Mouse (Mus musculus) embryo, embryonic 10.5 days (tissue): ENCODE data around the gene Nmnat2.

Experiments
- DNase-seq: peaks from one replicate; pipeline ENCODE4 v3.0.0-alpha.2; 2015; ENCODE audit warnings: low spot score

Nmnat2 gene

DNA sequence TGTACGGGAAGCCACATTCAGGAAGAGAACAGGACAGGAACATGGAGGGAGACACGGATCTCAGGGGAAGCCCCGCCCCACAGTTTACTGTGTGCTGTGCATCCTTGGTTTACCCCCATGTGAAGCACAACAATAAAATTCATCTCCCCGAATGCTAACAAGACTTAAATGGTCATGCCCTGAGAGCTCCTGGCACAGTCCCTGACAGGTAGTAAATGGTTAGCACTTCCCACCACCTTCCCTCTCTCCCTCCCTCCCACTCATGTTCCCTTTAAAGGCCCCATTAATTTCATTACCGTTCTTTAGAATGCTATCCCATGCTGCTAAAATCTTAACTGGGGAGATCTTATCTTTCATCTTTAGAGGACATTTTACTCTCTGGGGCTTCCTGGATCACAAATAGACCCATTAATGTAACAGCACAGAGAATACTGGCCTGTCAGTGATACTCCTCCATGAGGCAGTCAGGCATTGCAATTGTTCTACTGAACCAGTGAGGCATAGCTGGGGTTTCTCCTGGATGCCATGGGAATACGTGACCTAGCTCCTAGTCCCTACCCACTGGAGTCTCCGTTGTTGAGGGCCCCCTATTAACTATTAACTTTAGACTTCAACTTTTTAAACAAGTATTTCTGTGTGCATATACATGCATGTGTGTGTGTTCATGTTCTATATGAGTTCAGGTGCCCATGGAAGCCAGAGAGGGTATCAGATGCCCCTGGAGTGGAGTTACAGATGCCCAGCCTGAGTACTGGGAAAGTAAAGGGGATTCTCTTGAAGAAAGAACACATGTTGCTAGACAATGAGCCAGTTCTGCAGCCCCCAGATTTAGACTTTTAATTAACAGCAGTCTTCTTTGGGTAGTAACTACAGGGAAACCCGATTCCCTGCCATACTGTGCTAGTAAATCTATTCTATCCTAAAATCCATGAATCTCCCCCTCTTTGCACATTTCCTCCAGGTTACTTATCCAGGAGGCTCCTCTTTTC lies 170.8 kb downstream of the Nmnat2 start:
- DNase-seq = no peak

DNA sequence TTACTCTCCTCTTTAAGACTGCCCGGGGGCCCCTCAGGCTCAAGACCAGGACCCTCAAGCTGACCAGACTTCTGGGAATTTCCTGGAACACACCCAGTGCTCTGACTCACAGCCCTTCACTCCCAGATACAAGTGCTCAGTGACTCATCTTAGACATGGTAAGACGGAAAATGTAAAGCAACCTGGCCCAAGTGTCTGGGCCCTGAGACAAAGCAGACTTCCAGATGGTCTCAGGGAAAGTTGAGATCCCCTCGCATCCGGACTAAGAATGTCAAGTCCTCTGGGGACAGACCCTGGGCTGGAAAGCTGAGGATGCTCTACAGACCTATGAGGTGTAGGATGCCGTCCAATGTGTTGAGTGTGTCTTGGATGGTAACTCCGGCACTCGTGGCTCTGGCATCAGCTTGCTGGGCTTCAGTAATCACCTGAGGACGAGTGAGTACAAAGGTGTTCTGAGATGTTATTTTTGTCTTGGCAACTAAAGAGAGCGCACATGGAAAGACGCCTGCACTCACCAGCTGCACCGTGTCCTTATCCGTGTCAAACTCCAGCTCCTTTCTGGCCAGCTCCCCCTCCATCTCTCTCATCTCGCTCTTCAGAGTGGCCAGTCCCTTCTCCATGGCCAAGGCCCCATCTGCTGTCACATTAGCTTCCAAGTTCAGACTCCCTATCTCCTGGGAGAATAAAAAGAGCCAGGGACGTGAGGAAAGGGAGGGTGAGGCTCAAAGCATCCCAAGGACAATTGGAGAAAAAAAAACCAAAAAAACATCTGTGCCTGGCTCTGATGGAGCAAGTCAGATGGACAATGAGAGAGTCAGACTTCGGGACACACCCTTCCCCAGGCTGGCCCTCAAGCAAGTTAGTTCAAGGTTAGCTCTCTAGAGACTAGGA lies 171.9 kb downstream of the Nmnat2 start:
- DNase-seq = no peak

DNA sequence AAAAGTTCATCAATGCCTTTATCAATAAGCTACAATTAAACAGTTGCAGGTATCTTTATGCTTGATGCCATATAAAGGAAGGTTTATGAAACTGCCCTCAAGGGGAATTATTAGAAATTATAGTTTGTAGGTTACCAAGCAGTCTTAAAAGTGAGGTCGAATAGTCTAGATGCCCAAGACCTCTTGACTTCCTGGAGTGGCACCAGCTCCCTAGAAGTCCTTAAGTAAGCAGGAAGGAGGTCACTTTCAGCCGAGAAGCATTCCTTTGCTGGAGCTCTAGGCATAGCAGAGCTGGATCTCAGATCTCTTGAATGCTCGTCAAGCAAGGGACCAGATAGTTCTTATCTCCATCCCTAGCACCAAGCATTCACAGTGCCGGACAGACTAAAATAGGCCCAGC lies 172.8 kb downstream of the Nmnat2 start:
- DNase-seq = no peak

DNA sequence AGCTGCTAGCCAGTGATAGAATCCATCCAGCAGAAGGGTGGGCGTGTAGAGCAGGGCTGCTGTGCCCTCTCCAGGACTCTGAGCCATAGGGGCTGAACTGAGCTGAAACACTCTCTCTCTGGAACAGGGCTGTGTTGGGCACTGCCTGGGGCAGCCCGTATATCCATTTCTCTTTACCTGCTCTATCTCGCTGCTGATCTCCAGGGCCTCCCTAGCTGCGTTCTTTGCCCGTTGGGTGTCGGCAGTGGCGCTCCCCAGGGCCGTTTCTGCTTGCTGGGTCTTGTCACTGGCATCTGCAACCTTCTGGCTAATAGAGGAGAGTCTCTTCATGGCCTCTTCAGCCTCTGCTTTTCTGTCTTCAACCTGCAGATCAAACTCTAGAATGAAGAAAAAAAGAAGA lies 174.0 kb downstream of the Nmnat2 start:
- DNase-seq = no peak

DNA sequence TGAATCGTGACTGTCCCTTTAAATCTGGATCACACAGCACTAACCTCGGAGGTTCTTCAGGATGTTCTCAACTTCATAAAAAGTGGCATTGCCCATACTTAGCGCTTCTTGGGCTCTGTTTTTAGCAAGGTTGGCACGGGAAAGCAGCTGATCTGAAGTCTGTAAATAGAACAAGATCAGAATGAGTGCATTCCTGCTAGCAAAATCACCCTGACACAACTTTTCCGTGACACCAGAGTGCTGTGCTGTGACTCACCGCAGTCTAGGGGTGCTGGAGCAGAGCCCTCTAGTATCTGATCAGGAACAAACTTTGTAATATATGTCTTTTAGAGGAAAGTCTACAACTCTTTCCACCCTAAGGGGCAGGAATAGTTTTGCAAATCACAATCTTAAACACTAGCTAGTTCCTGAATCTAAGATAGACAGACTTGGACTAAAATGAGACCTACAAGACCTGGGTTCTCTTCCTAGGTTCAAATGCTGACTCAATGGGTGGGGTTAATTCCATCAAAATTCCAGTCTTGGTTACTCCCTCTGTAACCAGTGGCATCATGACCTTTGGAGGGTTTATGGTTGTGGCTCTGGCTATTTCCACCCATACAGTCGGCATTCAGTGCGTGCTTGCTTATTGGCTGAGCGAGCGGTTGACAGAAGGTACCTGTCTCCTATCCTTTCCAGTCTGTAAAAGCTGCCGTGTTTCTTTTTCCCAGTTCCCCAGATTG lies 175.4 kb downstream of the Nmnat2 start:
- DNase-seq = no peak

DNA sequence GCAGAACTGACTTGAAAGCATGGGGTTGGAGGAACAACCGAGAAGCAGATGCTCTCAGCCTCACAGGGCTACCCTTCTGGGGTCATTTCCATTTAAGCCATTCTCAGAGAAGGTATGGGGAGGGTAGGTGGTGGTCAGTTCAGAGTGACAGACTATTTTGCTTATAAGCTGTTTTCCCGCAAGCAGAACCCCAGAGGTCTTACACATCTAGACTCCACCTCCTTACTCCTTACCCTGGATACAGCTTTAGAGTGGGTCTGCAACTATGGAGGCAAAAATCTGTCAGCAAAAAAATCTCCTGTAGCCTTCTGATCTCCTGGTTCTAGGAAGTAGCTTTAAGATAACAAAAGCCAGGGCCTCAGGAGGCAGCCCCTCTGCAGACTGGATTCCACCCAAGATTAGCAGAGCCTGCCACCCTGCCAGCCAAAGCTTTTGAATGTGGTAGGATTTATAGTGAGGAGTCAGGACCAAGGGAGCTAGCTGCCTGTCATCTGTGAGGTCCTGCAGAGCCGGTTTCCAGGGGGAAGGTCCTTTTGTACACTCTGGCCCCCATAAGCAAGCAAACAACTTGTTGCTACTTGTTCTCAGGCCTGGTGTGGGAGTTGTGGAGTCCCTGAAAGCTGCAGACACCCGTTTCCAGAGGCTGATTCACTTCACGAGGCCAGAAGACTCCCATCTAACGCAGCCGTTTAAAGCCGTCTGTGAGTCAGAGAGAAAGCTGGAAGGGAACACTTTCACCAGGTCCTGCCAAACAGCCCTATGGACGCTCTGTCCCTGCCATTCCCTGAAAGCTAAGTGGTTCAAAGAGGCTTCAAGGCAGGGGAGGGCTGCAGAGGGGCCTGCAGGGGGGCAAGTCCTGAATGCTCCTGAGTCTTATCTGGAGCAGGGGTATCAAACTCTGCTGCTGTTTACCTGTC lies 179.3 kb downstream of the Nmnat2 start:
- peak; percentile 47 for DNase-seq

DNA sequence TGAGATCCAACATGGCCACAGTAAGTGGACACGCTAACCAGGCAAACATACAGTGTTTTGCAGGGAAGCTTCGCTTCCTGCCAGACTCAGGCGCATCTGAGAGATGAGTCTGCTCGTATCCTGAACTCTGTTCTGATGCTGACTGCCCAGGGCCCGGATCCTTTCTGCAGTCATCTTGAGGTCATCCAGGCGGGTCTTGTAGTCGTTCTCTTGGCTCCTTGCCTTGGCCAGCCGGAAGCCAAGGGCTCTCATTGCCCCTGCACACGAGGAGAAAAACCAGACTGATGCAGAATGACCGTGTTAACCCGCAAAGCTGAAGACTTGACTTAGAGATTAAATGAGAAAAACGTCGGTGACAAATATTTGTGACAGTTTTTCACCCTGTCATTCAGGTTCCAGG lies 181.9 kb downstream of the Nmnat2 start:
- no peak for DNase-seq

DNA sequence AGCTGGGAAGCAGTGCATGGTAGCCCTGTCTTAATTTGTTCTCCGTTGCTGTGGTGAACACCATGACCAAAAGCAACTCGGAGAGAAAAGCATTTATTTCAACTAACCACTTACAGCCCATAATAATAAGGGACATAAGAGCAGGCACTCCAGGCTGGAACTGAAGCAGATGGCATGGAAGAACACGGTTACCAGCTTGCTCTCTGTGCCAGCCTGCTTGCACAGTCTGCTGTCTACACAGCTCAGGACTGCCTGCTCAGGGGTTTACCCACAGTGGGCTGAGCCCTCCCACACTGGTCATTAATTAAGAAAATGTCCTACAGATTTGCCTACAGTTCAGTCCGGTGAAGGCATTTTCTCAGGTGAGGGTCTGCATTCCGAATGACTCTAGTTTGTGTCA lies 183.7 kb downstream of the Nmnat2 start:
- no peak for DNase-seq

DNA sequence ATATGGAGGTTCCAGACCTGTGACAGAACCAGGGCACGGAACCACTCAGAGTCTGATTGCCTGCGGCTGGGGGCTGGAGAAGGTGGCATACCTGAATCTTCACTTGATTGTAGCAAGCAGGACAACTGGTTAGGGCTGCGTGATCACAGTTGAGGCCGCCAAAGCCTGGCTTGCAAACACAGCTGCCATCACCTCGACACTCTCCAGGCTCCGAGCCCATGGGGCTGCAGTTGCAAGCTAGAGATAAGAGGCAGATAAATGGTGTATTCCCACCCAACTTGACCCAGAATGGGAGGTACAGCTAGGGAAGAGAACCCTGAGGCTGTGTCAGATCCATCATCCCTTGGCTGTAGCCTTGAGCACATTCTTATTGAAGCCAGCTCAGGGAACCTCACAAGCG lies 184.8 kb downstream of the Nmnat2 start:
- DNase-seq = no peak

DNA sequence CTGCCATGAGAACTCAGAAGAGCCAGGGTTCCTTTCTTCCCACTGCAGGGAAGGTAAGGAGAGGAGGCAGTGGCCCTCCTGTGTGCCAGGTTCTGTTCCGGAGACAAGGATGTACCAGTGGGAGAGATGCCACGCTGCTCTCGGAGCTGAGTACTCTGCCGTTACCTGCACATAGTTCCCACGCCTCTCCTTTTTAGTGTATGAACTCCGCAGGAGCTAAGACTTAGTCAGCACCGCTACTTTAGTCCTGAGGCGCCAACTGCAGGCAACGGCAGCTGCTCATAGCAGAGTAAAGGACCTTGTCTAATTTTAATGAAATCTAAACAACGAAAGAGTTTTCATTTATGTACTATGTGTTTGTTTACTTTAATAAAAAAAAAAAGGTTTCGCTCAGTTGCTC lies 185.5 kb downstream of the Nmnat2 start:
- DNase-seq = no peak

DNA sequence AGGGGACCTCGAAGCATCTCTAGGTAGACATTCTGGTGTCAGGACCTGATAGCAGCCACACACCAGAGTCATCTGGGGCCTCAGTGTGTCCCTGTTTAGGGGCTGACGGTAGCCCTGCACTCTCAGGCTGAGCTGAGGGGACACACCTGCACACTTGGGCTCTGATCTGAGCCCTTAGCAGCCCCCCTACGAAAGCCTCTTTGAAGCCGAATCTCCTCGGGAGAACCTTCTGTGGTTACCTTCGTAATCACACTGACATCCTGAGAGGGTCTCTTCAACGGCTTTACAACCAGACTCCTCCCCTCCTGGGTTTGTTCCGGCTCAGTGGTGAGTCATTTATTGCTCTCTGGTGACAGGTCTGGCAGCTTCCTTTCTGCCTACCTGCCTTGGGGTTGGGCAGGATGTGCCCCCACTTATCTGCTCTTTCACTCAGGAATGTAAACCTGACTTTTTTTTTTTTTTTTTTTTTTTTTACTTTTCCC lies 186.0 kb downstream of the Nmnat2 start:
- DNase-seq = peak; percentile 36

DNA sequence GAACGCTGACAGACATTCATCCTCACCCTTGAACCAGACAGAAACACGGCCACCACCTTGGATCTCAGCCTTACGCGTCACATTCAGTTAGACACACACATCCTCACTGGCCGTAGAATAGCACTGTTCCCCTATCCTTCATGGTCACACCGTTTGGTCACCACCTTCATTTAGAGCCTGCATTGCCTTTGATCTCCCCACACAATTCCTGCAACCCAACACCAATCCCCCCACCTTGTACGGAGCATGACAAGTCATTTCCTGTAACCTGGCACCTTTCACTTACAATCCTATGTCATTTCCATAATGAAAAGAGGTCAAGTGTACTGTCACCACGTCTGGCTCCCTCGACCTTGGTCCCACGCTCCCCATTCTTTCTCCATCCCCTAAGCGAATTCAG lies 189.2 kb downstream of the Nmnat2 start:
- DNase-seq = no peak

DNA sequence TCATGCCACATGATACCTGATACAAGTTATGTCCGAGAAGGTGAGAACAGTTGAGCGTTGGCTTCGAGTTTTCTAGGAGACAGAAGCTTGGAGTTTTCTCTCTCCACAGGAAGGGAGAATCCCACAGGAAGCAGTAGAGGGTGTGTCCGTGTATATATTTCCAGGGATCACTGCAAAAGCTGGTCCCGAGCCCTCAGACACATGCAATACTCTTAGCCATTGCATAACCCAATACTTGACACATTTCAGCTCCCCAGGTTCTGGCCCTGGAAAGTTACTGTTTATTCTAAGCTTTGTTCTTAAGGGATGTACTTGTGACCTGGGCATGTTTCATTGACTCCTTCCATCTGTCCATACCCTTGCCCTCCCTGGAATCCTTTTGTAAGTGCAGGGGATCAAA lies 191.0 kb downstream of the Nmnat2 start:
- no peak for DNase-seq

DNA sequence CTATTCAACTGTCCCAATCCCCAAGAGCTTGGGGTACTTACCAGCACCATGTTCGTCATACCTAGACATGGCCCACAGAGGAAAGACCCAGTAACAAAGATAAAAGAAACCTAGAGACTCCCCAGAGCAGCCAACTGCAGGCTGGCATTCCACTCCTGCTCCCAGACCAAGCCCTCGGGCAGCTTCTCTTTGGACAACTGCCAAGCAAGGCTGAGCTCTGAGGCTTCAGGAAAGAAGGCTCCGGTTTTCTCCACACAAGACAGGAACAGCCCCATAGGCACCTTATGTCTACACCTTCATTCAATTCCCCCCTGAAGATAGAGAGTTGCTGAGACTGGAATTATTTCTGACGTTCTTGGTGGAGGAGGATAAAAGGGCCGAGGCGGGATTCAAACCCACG lies 197.8 kb downstream of the Nmnat2 start:
- no peak for DNase-seq

DNA sequence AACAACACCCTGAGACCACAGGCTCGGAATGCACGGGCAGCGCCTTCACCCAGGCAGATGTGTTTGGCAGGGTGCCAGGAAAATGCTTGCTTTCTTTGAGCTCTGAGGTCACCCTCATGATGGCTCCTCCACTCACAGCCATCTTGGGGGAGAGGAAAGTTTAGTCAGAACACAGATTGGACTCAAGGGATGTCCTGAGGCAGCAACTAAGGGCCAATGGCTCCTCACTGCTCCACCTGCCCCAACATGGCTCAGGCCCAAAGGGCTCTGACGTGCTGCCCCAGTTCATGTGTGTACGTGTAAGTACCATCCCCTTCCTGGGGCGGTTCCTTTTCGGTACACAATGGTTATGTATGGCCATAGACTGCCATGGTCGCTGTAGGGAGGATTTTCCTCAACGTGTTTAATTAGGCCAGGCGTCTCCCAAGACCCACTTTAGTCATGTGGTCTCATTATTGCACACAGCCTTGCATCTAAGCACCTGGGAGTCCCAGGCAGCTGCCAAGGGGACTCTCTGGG lies 198.9 kb downstream of the Nmnat2 start:
- no peak for DNase-seq

DNA sequence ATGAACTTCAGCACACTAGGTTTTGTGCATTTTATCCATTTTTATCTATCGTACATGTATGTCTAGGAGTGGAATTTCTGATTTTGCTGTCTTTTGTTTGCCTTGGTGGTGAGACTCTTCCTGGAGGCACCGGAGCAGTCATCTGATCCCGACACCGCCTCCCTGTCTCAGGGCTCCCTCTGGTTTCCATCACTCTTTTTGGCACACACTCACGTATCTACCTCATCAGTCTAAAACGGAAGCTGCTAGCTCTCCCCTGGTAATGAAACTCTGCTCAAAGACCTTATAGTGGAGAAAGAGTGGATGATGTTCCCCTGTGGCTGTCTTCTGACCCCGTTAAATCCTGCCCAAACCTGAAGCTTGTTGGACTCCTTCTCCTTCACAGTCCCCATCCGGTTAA lies 200.6 kb downstream of the Nmnat2 start:
- no peak for DNase-seq

DNA sequence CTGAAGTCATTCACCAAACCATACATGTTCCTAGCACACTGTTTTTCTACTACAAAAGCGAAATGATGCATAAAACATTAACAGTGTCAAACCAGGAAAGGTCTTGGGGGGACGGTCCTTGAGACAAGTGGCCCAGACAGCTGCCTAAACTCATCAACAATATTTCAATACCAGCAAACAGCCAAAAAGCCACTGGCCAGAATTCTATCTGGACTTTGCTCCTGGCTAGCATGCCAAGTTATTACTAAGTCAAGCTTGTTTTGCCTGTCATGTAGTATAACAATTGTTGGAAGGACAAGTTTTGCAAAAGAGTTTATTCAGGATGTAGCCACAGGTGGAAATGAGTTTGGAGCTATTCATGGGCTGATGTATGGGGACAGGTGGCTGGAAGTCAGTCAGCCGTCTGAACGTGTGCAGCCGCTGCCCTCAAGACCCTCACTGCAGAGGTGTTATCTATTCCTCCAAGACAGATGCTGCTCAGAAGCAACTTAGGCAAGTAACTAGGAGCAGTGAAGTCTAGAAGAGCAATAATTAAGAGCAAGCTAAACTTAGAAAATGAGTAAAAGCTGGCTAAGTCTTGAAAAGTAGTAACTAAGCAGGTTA lies 202.3 kb downstream of the Nmnat2 start:
- no peak for DNase-seq

DNA sequence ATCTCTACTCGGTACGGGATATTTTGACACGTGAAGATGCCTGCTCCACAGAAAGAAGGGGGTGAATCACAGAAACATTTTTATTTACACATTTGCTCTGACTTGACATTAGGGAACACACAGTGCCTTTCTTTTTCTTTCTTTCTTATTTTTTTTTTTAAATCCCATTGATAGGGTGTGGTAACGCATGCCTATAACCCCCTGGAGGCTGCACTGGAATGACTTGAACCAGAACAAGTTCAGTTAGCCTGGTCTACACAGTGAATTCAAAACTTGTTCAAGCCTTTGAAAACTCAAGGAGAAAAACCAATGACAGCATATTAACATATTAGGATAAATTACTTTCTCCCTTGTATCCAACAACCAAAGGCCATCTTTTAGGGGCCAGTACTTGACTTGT lies 204.3 kb downstream of the Nmnat2 start:
- no peak for DNase-seq

DNA sequence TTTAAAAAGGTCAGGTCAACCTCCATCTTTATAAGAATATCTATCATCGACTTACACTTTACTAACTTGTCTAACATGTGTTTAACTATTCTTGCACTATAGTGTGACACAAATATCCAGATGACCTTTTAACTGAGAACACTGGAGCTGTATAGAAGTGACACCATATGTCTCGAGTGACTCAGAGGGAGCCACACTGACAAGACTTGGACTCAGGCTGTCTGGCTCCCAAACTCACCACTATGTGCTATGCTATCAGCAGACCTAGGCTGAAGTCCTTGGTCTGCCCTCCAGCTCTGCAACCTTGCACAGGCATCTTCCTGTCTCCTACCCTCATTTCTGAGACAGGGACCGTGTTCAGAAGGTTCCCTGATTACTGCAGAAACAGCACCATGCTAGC lies 209.0 kb downstream of the Nmnat2 start:
- no peak for DNase-seq

DNA sequence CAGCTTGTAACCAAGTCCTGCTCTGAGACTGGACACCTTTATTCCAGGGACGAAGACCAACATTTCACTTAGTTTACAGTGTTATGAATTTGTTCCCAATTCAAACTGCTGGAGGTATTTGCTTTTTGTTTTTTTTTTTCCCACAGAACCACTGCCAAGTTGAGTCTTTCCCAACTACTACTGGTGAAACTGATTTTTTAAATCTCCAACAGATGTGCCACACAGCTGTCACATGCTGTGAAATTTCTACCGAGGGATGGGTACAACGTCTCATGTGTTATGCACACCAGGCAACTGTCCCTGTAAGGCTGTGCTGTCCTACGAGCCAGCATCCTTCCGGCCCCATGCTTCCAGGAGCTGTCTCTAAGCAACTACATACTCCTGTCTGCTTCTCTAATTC lies 213.5 kb downstream of the Nmnat2 start:
- no peak for DNase-seq
